Mouse (Mus musculus): ENCODE data around the gene AI597479.

DNA sequence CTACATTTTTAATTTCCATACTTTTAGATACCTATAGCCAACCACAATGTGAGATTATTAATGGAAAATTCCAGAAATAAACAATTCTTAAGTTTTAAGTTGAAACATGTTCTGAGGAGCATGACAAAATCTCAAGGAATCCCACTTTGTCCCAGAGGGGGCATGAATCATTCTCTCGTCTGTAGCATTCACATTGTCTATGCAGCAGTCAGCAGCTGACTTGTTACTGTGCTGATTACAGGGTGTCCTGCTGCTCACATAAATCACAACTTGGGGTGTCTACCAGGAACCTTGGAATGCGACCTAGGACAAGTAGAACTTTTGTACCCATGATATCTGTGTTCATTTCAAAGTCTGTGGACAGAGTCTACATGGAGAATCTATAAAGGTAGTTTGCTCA is 49.0 kb downstream of the AI597479 start:
- TF ChIP-seq CTCF (IDR thresholded peaks at IDR 0.05; ENCODE audit: borderline replicate concordance, insufficient read depth, low read depth, low read length): no peak
- no peak for TF ChIP-seq POLR2A (IDR thresholded peaks at IDR 0.05; ENCODE audit: borderline replicate concordance, insufficient read depth, low read length)

Measured in cerebellum, adult 2 months (tissue).